Mouse (Mus musculus) midbrain, embryonic 11.5 days (tissue): Measurements from ENCODE around the gene Tnfrsf26. TPM values are rescaled to one million over a fixed set of nuclear protein-coding genes. Genes with fewer than 3 reads are reported as not detected.

Experiments
- ATAC-seq: fragments of 200-750 bp; cut with Nextera tagmentation; 2 replicates; pipeline ENCODE4 v1.8.0; 2017; ENCODE audit warnings: moderate TSS enrichment, moderate library complexity; ENCODE audit not compliant: low FRiP score
- DNase-seq: peaks from one replicate; pipeline ENCODE4 v3.0.0; 2015; ENCODE audit warnings: low spot score; ENCODE audit errors: missing footprints
- H3K27ac ChIP-seq: fragments of 300-500 bp; sonication (generic); 2 replicates; pipeline ENCODE4 v1.5.1; 2014; ENCODE audit warnings: low read depth, low read length
- H3K27me3 ChIP-seq: fragments of 300-500 bp; sonication (generic); 2 replicates; pipeline ENCODE4 v1.6.1; 2014; ENCODE audit warnings: mild to moderate bottlenecking, low read length, moderate library complexity, mixed read lengths; ENCODE audit not compliant: control insufficient read depth, insufficient read depth
- H3K36me3 ChIP-seq: fragments of 300-500 bp; sonication (generic); 2 replicates; pipeline ENCODE4 v1.6.1; 2014; ENCODE audit warnings: mild to moderate bottlenecking, low read length, moderate library complexity, mixed read lengths; ENCODE audit not compliant: control insufficient read depth, insufficient read depth
- H3K4me1 ChIP-seq: fragments of 300-500 bp; sonication (generic); 2 replicates; pipeline ENCODE4 v1.6.1; 2014; ENCODE audit warnings: low read length; ENCODE audit not compliant: control insufficient read depth, insufficient read depth
- H3K4me2 ChIP-seq: fragments of 300-500 bp; sonication (generic); 2 replicates; pipeline ENCODE4 v1.6.1; 2014; ENCODE audit warnings: mild to moderate bottlenecking, moderate library complexity
- H3K4me3 ChIP-seq: fragments of 300-500 bp; sonication (generic); 2 replicates; pipeline ENCODE4 v1.5.1; 2014; ENCODE audit warnings: low read depth, low read length
- H3K9ac ChIP-seq: fragments of 300-500 bp; sonication (generic); 2 replicates; pipeline ENCODE4 v1.6.1; 2014; ENCODE audit warnings: low read length
- H3K9me3 ChIP-seq: fragments of 300-500 bp; sonication (generic); 2 replicates; pipeline ENCODE4 v1.6.1; 2016; ENCODE audit warnings: low read length; ENCODE audit not compliant: control insufficient read depth
- WGBS: fragments of 180-500 bp; shearing (Covaris S2); extraction: QIAGEN DNeasy Blood & Tissue Kit; methylation state at CpG from one replicate; pipeline ENCODE4 v1.1.7; 2014; 5-methylcytosine and 5-hydroxymethylcytosine counted together
- microRNA-seq: library from miRNA; unstranded; fragments of <30 nt; microRNA quantifications from one replicate; pipeline ENCODE4, GENCODE M21; 2017
- polyA plus RNA-seq: library from polyadenylated mRNA; unstranded; fragments of >200 nt; fragmentation: Nextera tagmentation; extraction: Ambion mirVana; gene quantifications from 2 replicates; pipeline ENCODE4 v1.2.1, GENCODE M21; 2014

Gene Tnfrsf26
- polyA plus RNA-seq, 1 experiment from 2014 or later, result 0.19 TPM

- Histone ChIP-seq H3K4me2 (no peak overlapping the region), H3K27ac (no peak overlapping the region), H3K9ac (no peak overlapping the region), H3K9me3 (no peaks in the 10 kb centered on the region), H3K27me3 (no peaks in the 10 kb centered on the region; the same call in 1 of the 2 replicates), H3K4me1 (no peaks in the 10 kb centered on the region), H3K4me3 (no peak overlapping the region), H3K36me3 (peaks cover 26% of the 10 kb centered on the region)
- 93% methylated on average over 5 of the region's 5 CpGs for WGBS
- ATAC-seq (no peak), DNase-seq (no peak)
Measured at GRCm38 (mm10) chr7:143583025-143583424, 45.5 kb downstream of the Tnfrsf26 start.

GRCm38 (mm10) chr7:143575751-143576150 is 52.8 kb downstream of the Tnfrsf26 start:
- H3K4me3 ChIP-seq, result no peak overlapping the region
- H3K4me1 ChIP-seq, result no peaks in the 10 kb centered on the region
- H3K36me3 ChIP-seq, result peaks cover 16% of the 10 kb centered on the region
- DNase-seq (no peak), ATAC-seq (no peak)
- no peaks in the 10 kb centered on the region; the same call in 1 of the 2 replicates for H3K27me3 ChIP-seq
- no peak overlapping the region for H3K4me2 ChIP-seq
- no peak overlapping the region for H3K27ac ChIP-seq
- WGBS, result 95% methylated on average over 11 of the region's 11 CpGs
- no peaks in the 10 kb centered on the region for H3K9me3 ChIP-seq
- H3K9ac ChIP-seq, result no peak overlapping the region

- no peak overlapping the region for H3K4me3 ChIP-seq
- peaks cover 30% of the 10 kb centered on the region for H3K36me3 ChIP-seq
- H3K4me1 ChIP-seq, result no peaks in the 10 kb centered on the region
- no peak for ATAC-seq
- DNase-seq, result no peak
- H3K4me2 ChIP-seq, result no peak overlapping the region
- H3K27ac ChIP-seq, result no peak overlapping the region
- no peaks in the 10 kb centered on the region for H3K27me3 ChIP-seq
- WGBS, result 94% methylated on average over 3 of the region's 3 CpGs
- no peak overlapping the region for H3K9ac ChIP-seq
- H3K9me3 ChIP-seq, result no peaks in the 10 kb centered on the region
Measured at GRCm38 (mm10) chr7:143565648-143566039, 62.9 kb downstream of the Tnfrsf26 start.

- no peak overlapping the region for H3K4me3 ChIP-seq
- no peaks in the 10 kb centered on the region for H3K9me3 ChIP-seq
- peaks cover 27% of the 10 kb centered on the region for H3K36me3 ChIP-seq
- H3K4me2 ChIP-seq, result no peak overlapping the region
- no peaks in the 10 kb centered on the region for H3K4me1 ChIP-seq
- no peak overlapping the region for H3K27ac ChIP-seq
- ATAC-seq, result no peak
- 94% methylated on average over 6 of the region's 6 CpGs for whole genome bisulfite sequencing
- H3K27me3 ChIP-seq, result no peaks in the 10 kb centered on the region
- peak; percentile 78 for DNase-seq
- no peak overlapping the region for H3K9ac ChIP-seq
Measured at GRCm38 (mm10) chr7:143565015-143565647, 63.4 kb downstream of the Tnfrsf26 start.

- ATAC-seq (no peak), DNase-seq (no peak)
- Histone ChIP-seq H3K36me3 (peaks cover 22% of the 10 kb centered on the region), H3K4me3 (no peak overlapping the region), H3K4me1 (no peaks in the 10 kb centered on the region), H3K27me3 (no peaks in the 10 kb centered on the region), H3K4me2 (no peak overlapping the region), H3K9me3 (no peaks in the 10 kb centered on the region), H3K9ac (no peak overlapping the region), H3K27ac (no peak overlapping the region)
- WGBS, result 93% methylated on average over 5 of the region's 5 CpGs
Measured at GRCm38 (mm10) chr7:143563787-143564186, 64.7 kb downstream of the Tnfrsf26 start.

Small RNAs within 50 kb of the gene (microRNA-seq; reads per million reads assigned to microRNA genes)
- 4.2 reads per million, percentile 19 among the genes with 10 or more reads in this experiment for gene Mir7064

Other genes with a start within 250 kb of the Tnfrsf26 start
- gene Cdkn1c, start 167.7 kb downstream of the Tnfrsf26 start, polyA plus RNA-seq, result 789 and 799 TPM in 2 replicates
- 0.16 and 0.30 TPM in 2 replicates for gene Slc22a18, start 155.0 kb downstream of the Tnfrsf26 start, polyA plus RNA-seq
- gene Phlda2, start 125.6 kb downstream of the Tnfrsf26 start, polyA plus RNA-seq, result 0.37 and 0.54 TPM in 2 replicates
- gene Nap1l4, start 79.6 kb downstream of the Tnfrsf26 start, polyA plus RNA-seq, result 190 and 194 TPM in 2 replicates
- 68.9 and 75.7 TPM in 2 replicates for gene Cars, start 28.6 kb downstream of the Tnfrsf26 start, polyA plus RNA-seq
- 8.0 and 9.5 TPM in 2 replicates for gene Tnfrsf22, start 20.9 kb upstream of the Tnfrsf26 start, polyA plus RNA-seq
- 0.29 and 0.44 TPM in 2 replicates for gene Tnfrsf23, start 57.1 kb upstream of the Tnfrsf26 start, polyA plus RNA-seq
- gene Osbpl5, start 128.3 kb upstream of the Tnfrsf26 start, polyA plus RNA-seq, result 11.2 and 13.0 TPM in 2 replicates
- gene Mrgprg, start 138.3 kb upstream of the Tnfrsf26 start, polyA plus RNA-seq, result not detected in 2 replicates
- gene Mrgpre, start 155.8 kb upstream of the Tnfrsf26 start, polyA plus RNA-seq, result 2.7 and 3.7 TPM in 2 replicates
- 7.9 and 8.3 TPM in 2 replicates for gene Nadsyn1, start 194.1 kb upstream of the Tnfrsf26 start, polyA plus RNA-seq
- 88.7 and 89.8 TPM in 2 replicates for gene Dhcr7, start 194.4 kb upstream of the Tnfrsf26 start, polyA plus RNA-seq
- gene Gm498, start 238.1 kb upstream of the Tnfrsf26 start, polyA plus RNA-seq, result not detected in 2 replicates